In the genomic region with DNA sequence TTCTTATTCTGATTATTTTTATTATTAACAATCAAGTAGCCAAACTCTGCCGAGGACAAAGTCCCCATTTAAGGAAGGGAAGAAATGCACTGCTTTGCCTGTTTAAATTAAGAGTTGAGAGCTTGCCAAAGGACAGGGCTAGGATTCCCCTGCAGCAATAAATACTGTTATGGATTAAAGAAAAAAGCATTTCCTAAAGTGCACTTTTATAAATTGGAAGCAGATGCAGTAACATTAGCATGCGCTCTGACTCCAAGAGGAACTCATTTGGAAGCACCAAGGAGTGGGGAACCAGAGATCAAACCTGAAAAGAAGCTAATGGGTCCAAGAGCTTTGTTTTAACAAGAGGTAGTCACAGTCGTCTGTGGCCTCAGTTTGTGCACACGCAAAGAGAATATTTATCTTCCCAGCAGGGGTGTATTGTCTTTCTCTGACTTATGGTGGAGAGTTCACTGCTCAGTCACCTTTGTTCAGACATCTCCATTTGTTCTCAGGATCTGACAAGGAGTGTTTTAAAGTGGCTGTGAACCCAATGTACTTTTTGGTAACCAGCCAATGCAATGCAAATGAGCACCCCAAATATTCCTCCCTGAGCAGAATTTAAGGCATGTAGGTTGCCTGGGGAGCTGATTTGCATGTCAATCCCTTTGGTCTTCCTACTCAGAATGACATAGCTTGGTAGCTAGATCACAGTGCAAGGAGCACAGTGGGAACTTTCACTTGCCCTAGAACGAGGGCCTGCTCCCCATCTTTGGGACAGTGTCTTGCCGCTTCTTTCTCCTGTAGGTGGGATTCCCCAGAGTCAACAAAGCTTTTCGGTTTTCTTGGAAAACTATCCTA, we compare ENCODE assay signal across 12 mouse cellular contexts.
DNase-seq lines count a peak whose midpoint lies in the region; ATAC-seq and TF ChIP-seq lines count a peak whose summit lies in the region.
"Had no signal": no experiment of that assay in that cellular context is flagged by ENCODE, and none has a peak within 500 bp of the region (broad histone marks: within the 10 kb centered on the region; RNA-seq: fewer than 3 reads in every experiment).

No protein-coding gene starts in this region.

- H3K4me2 ChIP-seq in kidney, postnatal 0 days (ENCODE audit: low read length), result no peak overlapping the region
- H3K4me2 ChIP-seq in hindbrain, embryonic 12.5 days (replicated peaks), result no peak overlapping the region
- no peak overlapping the region; the same call in 1 of the 2 replicates for H3K4me2 ChIP-seq in neural tube, embryonic 12.5 days (replicated peaks)
- H3K4me2 ChIP-seq: heart, embryonic 13.5 days; midbrain, embryonic 12.5 days had no signal

- no peaks in the 10 kb centered on the region for H3K4me1 ChIP-seq in kidney, postnatal 0 days (replicated peaks; ENCODE audit: insufficient read depth, low read length)
- H3K4me1 ChIP-seq in hindbrain, embryonic 12.5 days, result peaks cover 6% of the 10 kb centered on the region
- peaks cover 10% of the 10 kb centered on the region; the same call in 1 of the 2 replicates for H3K4me1 ChIP-seq in neural tube, embryonic 12.5 days
- H3K4me1 ChIP-seq: heart, embryonic 13.5 days had no signal

- no peak for TF ChIP-seq CTCF in kidney, postnatal 0 days (IDR thresholded peaks at IDR 0.05; ENCODE audit: low read depth)
- no peak for TF ChIP-seq CTCF in gastrocnemius, adult 2 months (IDR thresholded peaks at IDR 0.05)

- intact Hi-C loops in gastrocnemius, adult 2 months (cut with DNase I), result no loop called here

- no peak overlapping the region for H3K9ac ChIP-seq in kidney, postnatal 0 days (ENCODE audit: low read depth, low read length)
- H3K9ac ChIP-seq in hindbrain, embryonic 12.5 days, result no peak overlapping the region
- no peak overlapping the region for H3K9ac ChIP-seq in neural tube, embryonic 12.5 days
- H3K9ac ChIP-seq: heart, embryonic 13.5 days; liver, postnatal 0 days; midbrain, embryonic 12.5 days had no signal

- no peaks in the 10 kb centered on the region for H3K9me3 ChIP-seq in kidney, postnatal 0 days (replicated peaks; ENCODE audit: low read length)
- no peaks in the 10 kb centered on the region for H3K9me3 ChIP-seq in hindbrain, embryonic 12.5 days (replicated peaks)
- H3K9me3 ChIP-seq in neural tube, embryonic 12.5 days, result no peaks in the 10 kb centered on the region
- H3K9me3 ChIP-seq: heart, embryonic 13.5 days; midbrain, embryonic 12.5 days had no signal

- WGBS in kidney, postnatal 0 days, result 29% methylated on average over 7 of the region's 7 CpGs
- 17% methylated on average over 7 of the region's 7 CpGs for WGBS in hindbrain, embryonic 12.5 days
- 8% methylated on average over 7 of the region's 7 CpGs for WGBS in neural tube, embryonic 12.5 days

- no peak overlapping the region for H3K4me3 ChIP-seq in kidney, postnatal 0 days (replicated peaks; ENCODE audit: low read depth, low read length)
- H3K4me3 ChIP-seq in hindbrain, embryonic 12.5 days, result no peak overlapping the region
- H3K4me3 ChIP-seq in neural tube, embryonic 12.5 days, result no peak overlapping the region
- H3K4me3 ChIP-seq in gastrocnemius, adult 2 months, result no peak overlapping the region
- H3K4me3 ChIP-seq: heart, embryonic 13.5 days; midbrain, embryonic 12.5 days had no signal

- no peaks in the 10 kb centered on the region for H3K27me3 ChIP-seq in kidney, postnatal 0 days (ENCODE audit: insufficient read depth, low read length)
- H3K27me3 ChIP-seq in hindbrain, embryonic 12.5 days, result no peaks in the 10 kb centered on the region
- H3K27me3 ChIP-seq in neural tube, embryonic 12.5 days (replicated peaks), result no peaks in the 10 kb centered on the region
- H3K27me3 ChIP-seq: heart, embryonic 13.5 days; midbrain, embryonic 12.5 days had no signal

- no peak for ATAC-seq in kidney, postnatal 0 days (replicated peaks; ENCODE audit: low FRiP score, low read depth)
- ATAC-seq in hindbrain, embryonic 12.5 days (ENCODE audit: low FRiP score), result peak; percentile 77
- peak; percentile 90 for ATAC-seq in neural tube, embryonic 12.5 days (ENCODE audit: low FRiP score, low read depth)
- ATAC-seq: liver, postnatal 0 days had no signal

- H3K27ac ChIP-seq in kidney, postnatal 0 days, result no peak overlapping the region
- no peak overlapping the region for H3K27ac ChIP-seq in hindbrain, embryonic 12.5 days
- no peak overlapping the region for H3K27ac ChIP-seq in neural tube, embryonic 12.5 days
- H3K27ac ChIP-seq in gastrocnemius, adult 2 months, result no peak overlapping the region
- H3K27ac ChIP-seq: heart, embryonic 13.5 days; midbrain, embryonic 12.5 days had no signal

- no peaks in the 10 kb centered on the region for H3K36me3 ChIP-seq in kidney, postnatal 0 days (ENCODE audit: insufficient read depth, low read length)
- no peaks in the 10 kb centered on the region for H3K36me3 ChIP-seq in hindbrain, embryonic 12.5 days
- H3K36me3 ChIP-seq in neural tube, embryonic 12.5 days, result no peaks in the 10 kb centered on the region
- H3K36me3 ChIP-seq: heart, embryonic 13.5 days; midbrain, embryonic 12.5 days had no signal

- peak; percentile 25 for DNase-seq in kidney, postnatal 0 days (ENCODE audit: low spot score)
- no peak for DNase-seq in kidney, adult 18-20 months
- peak; percentile 46 for DNase-seq in embryo, embryonic 10 days (ENCODE audit: low spot score)
- DNase-seq in gastrocnemius, adult 2 months, result no peak
- no peak for DNase-seq in lung, postnatal 4 days
- DNase-seq in adrenal gland, postnatal 14 days, result no peak
- DNase-seq: kidney, adult 11 months; liver, postnatal 0 days had no signal

Comparison
In these comparisons a context has a peak if more than half of its experiments do, and no peak if none do; other contexts are left out.
1. DNase-seq: peak in kidney, postnatal 0 days (single experiment) and embryo, embryonic 10 days (single experiment); none in kidney, adult 18-20 months (single experiment), gastrocnemius, adult 2 months (single experiment), lung, postnatal 4 days (0 of 2) and adrenal gland, postnatal 14 days (single experiment).